Mouse (Mus musculus) liver, embryonic 15.5 days (tissue): ENCODE measurements around the gene Slc25a11. TPM values are rescaled to one million over a fixed set of nuclear protein-coding genes. Genes with fewer than 3 reads are reported as not detected.

Experiments used
- ATAC-seq: fragments of 200-750 bp; cut with Nextera tagmentation; 2 replicates; pipeline ENCODE4 v1.8.0; 2017; ENCODE audit warnings: moderate number of reproducible peaks, mild to moderate bottlenecking, moderate library complexity; ENCODE audit not compliant: insufficient read depth
- H3K27ac ChIP-seq: fragments of 300-500 bp; sonication (generic); replicated peaks from 2 replicates; pipeline ENCODE4 v1.5.1; 2015; ENCODE audit warnings: mild to moderate bottlenecking, inconsistent platforms
- H3K27me3 ChIP-seq: fragments of 300-500 bp; sonication (generic); 2 replicates; pipeline ENCODE4 v1.6.1; 2015; ENCODE audit warnings: mild to moderate bottlenecking, inconsistent platforms
- H3K36me3 ChIP-seq: fragments of 300-500 bp; sonication (generic); replicated peaks from 2 replicates; pipeline ENCODE4 v1.6.1; 2015; ENCODE audit warnings: moderate library complexity, mild to moderate bottlenecking, inconsistent platforms
- H3K4me1 ChIP-seq: fragments of 300-500 bp; sonication (generic); replicated peaks from 2 replicates; pipeline ENCODE4 v1.6.1; 2015; ENCODE audit warnings: inconsistent platforms
- H3K4me2 ChIP-seq: fragments of 300-500 bp; sonication (generic); 2 replicates; pipeline ENCODE4 v1.6.1; 2015; ENCODE audit warnings: moderate library complexity, mild to moderate bottlenecking, inconsistent platforms
- H3K4me3 ChIP-seq: fragments of 300-500 bp; sonication (generic); replicated peaks from 2 replicates; pipeline ENCODE4 v1.5.1; 2015; ENCODE audit warnings: mild to moderate bottlenecking, inconsistent platforms
- H3K9ac ChIP-seq: fragments of 300-500 bp; sonication (generic); 2 replicates; pipeline ENCODE4 v1.6.1; 2015; ENCODE audit warnings: moderate library complexity, mild to moderate bottlenecking, inconsistent platforms
- H3K9me3 ChIP-seq: fragments of 300-500 bp; sonication (generic); replicated peaks from 2 replicates; pipeline ENCODE4 v1.6.1; 2016; ENCODE audit warnings: inconsistent platforms
- WGBS: fragments of 180-500 bp; shearing (Covaris S2); methylation state at CpG from one replicate; pipeline ENCODE4 v1.1.7; 2015; ENCODE audit warnings: mixed read lengths; ENCODE audit not compliant: insufficient replicate concordance; 5-methylcytosine and 5-hydroxymethylcytosine counted together
- polyA plus RNA-seq: library from polyadenylated mRNA; unstranded; fragments of >200 nt; fragmentation: Nextera tagmentation; extraction: Ambion mirVana; gene quantifications from 2 replicates; pipeline ENCODE4 v1.2.1, GENCODE M21; 2015

Slc25a11 gene
- polyA plus RNA-seq, 1 experiment from 2014 or later: 70.3 TPM

DNA sequence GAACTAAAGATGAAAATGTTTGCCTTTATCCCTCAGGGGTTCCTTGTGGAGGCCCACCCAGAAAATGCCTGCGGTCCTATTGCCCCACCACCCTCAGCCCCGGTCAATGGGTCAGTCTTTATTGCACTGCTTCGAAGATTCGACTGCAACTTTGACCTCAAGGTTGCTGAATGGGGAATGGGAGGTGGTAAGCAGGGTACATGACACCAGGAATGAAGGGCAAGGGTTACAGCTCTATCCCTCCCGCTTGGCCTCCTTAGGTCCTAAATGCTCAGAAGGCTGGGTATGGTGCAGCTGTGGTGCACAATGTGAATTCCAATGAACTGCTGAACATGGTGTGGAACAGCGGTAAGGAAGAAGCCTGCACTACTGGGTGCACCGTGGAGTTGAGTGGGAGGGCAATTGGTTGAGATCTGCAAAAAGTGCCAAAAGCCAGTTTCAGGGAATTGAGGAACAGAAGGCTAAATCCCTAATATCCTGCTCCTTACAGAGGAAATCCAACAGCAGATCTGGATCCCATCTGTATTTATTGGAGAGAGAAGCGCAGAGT lies 2.0 kb upstream of the Slc25a11 start:
- Histone ChIP-seq H3K27me3 (no peaks in the 10 kb centered on the region), H3K4me2 (peak overlapping the region; percentile 99), H3K4me1 (peaks cover 69% of the 10 kb centered on the region), H3K36me3 (peaks cover 57% of the 10 kb centered on the region), H3K9ac (peak overlapping the region; percentile 91), H3K27ac (peak overlapping the region; percentile 99), H3K9me3 (no peaks in the 10 kb centered on the region), H3K4me3 (peak overlapping the region; percentile 82)
- ATAC-seq: no peak
- 72% methylated on average over 8 of the region's 8 CpGs for WGBS

DNA sequence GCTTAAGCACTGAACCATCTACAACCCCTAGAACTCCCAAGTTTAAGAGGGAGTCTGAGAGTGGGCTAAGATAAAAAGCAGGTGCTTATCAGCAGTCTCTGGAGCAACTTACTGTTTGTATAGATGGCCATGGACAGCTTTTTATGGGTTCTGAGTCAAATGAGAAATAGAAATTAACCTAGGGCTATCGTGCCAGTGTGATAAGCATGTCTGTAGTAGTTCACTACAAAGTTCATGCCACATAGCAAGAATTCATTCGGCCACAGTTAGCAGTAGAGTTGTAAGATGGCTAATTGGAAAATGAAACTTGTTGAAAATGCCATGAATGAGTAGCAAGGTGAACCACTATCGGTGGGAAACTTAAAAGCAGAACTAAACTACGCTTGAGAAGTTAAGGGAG lies 1.2 kb upstream of the Slc25a11 start:
- no peaks in the 10 kb centered on the region for H3K9me3 ChIP-seq
- peak overlapping the region; percentile 99 for H3K4me2 ChIP-seq
- peak overlapping the region; percentile 82 for H3K4me3 ChIP-seq
- peak overlapping the region; percentile 99 for H3K27ac ChIP-seq
- peaks cover 69% of the 10 kb centered on the region for H3K4me1 ChIP-seq
- H3K9ac ChIP-seq: peak overlapping the region; percentile 91
- peak; percentile 10; the same call in 1 of the 2 replicates for ATAC-seq
- peaks cover 62% of the 10 kb centered on the region for H3K36me3 ChIP-seq
- no peaks in the 10 kb centered on the region for H3K27me3 ChIP-seq
- WGBS: 9% methylated on average over 4 of the region's 4 CpGs

DNA sequence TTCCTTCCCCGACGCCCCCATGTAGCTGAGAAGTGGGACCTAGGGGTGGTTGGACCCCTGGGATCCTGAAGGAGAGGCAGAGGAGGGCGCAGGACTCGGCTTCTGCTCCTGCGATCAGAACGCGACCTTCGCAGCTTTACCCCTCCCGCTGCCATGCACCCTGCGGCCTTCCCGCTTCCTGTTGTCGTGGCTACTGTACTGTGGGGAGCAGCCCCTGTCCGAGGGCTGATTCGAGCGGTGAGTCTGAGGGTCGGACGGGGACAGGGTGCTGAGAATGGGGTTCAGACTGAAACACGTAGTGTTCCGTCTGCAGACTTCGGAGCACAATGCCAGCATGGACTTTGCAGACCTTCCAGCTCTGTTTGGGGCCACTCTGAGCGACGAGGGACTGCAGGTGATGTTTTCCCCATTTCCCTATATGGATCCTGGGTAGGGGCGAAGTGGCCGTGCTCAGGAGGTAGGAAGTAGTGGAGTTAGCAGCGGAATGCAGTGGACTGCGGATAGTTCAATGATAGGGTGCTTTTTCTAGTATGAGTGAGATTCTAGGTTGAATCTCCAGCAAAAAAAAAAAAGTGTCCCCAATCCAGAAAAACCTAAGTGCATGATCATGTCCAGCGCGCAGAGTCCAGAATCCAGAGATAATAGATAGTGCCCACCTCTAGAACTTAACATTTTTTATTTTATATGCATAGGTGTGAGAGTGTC lies 589 bp upstream of the Slc25a11 start:
- peak overlapping the region; percentile 99 for H3K4me2 ChIP-seq
- WGBS: 1% methylated on average over 28 of the region's 28 CpGs
- H3K9ac ChIP-seq: peak overlapping the region; percentile 91
- H3K36me3 ChIP-seq: peaks cover 65% of the 10 kb centered on the region
- H3K4me3 ChIP-seq: peak overlapping the region; percentile 82
- no peaks in the 10 kb centered on the region for H3K9me3 ChIP-seq
- H3K27me3 ChIP-seq: no peaks in the 10 kb centered on the region
- H3K4me1 ChIP-seq: peaks cover 67% of the 10 kb centered on the region
- H3K27ac ChIP-seq: peak overlapping the region; percentile 99
- ATAC-seq: peak; percentile 11; the same call in 1 of the 2 replicates

DNA sequence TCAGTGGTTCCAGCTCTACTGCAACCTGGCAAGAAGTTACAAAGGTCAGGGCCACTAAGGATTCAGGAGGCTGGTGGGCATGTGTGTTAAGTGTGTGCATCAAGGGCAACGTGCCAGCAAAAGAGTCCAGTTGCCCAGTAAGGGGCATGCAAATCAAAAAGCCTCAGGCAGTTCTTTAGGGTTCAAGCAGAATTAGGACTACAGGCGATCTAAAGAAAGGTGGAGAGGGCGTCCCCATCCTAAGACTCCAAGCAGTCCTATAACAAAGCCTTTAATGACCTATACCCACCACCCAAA lies 1.1 kb downstream of the Slc25a11 start:
- Histone ChIP-seq H3K36me3 (peaks cover 48% of the 10 kb centered on the region), H3K9ac (peak overlapping the region; percentile 80), H3K4me1 (peaks cover 59% of the 10 kb centered on the region), H3K27me3 (no peaks in the 10 kb centered on the region), H3K4me2 (peak overlapping the region; percentile 87), H3K9me3 (no peaks in the 10 kb centered on the region), H3K4me3 (peak overlapping the region; percentile 82), H3K27ac (peak overlapping the region; percentile 99)
- ATAC-seq: no peak
- 16% methylated on average over 3 of the region's 3 CpGs for WGBS

DNA sequence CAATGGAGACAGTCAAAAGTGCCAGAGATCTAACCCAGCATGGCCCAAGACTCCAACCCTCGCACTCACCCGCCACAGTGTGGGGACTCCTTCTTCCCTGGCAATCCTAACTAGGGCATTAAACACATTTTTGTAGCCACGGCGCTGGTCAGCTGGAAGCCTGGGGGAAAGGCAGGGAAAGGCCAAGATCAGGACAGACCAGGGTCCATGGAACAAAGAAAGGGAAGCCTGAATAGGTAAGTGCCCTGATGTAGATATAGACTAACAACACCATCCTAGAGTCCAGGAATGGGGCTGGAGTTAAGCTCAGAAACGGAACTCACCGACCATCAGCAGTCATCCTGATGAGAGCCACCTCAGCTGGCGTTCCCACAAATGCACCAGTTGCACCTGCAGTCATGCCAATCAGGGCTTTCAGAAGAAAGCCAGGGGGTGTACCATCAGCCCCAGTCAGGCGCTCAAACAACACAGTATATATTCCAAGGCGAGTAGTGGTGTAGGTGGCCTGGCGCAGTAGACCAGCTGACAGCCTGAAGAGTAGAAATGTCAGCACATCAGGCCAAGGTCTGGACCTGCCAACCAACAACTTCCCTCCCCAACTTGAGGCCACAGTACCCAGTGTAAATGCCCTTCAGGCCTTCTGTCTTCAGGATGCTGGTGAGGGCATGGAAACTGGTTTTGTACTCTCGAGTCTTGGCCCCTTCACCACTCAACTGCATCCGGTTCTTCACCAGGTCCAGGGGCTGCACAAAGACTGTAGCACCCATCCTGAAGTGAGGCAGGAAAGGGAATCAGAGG lies 1.6 kb downstream of the Slc25a11 start:
- peak overlapping the region; percentile 80 for H3K9ac ChIP-seq
- peaks cover 54% of the 10 kb centered on the region for H3K4me1 ChIP-seq
- peak overlapping the region; percentile 99 for H3K27ac ChIP-seq
- peak overlapping the region; percentile 87 for H3K4me2 ChIP-seq
- 73% methylated on average over 12 of the region's 12 CpGs for WGBS
- no peaks in the 10 kb centered on the region for H3K27me3 ChIP-seq
- peaks cover 43% of the 10 kb centered on the region for H3K36me3 ChIP-seq
- no peak for ATAC-seq
- peak overlapping the region; percentile 82 for H3K4me3 ChIP-seq
- no peaks in the 10 kb centered on the region for H3K9me3 ChIP-seq

DNA sequence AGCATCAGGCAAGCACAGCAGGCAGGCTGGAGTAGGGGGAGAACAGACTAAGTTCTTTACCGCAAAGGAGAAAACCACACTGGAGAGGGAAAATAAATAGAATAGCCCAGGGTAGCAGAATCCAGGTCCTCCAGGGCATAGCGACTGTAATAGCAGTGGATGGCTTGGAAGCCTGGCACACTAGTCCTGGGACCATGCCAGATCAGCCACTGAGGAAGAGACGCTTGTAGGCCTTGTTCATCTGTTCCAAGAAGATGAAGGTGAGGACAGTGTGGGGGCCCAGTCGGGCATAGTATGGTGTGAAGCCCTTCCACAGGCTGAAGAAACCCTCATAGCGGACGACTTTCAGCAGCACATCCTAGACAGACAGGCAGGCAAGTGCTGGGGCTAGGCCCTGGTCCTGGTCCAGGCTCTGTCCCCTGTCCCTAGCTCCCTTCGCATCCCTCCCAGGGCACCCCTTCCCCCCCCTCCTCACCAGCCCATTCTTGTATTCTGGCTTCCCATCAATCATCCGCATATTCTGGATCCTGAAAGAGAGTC lies 2.6 kb downstream of the Slc25a11 start:
- Histone ChIP-seq H3K9ac (no peak overlapping the region), H3K9me3 (no peaks in the 10 kb centered on the region), H3K4me2 (no peak overlapping the region), H3K27me3 (no peaks in the 10 kb centered on the region), H3K27ac (no peak overlapping the region), H3K4me1 (peaks cover 53% of the 10 kb centered on the region), H3K4me3 (no peak overlapping the region), H3K36me3 (peaks cover 33% of the 10 kb centered on the region)
- ATAC-seq: no peak
- 85% methylated on average over 8 of the region's 8 CpGs for WGBS

DNA sequence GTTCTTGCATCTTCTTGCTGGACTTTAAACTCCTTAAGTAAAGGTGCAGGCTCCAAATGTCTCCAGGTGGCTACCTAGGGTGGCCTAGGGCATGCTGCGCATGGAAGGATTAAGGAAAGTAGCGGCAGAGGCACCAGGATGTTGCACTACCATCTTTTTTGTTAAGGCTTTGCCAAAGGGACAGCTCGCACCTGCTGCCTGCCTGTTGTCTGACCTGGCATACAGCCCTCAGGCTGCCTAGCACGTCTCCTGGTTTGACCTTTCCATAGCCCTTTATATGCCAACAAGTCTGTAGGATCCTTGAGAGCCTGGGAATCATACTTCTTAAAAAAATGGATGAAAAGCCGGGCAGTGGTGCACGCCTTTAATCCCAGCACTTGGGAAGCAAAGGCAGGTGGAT lies 4.2 kb downstream of the Slc25a11 start:
- Histone ChIP-seq H3K27ac (no peak overlapping the region), H3K4me3 (no peak overlapping the region), H3K4me2 (no peak overlapping the region), H3K9me3 (no peaks in the 10 kb centered on the region), H3K27me3 (no peaks in the 10 kb centered on the region), H3K36me3 (peaks cover 22% of the 10 kb centered on the region), H3K4me1 (peaks cover 53% of the 10 kb centered on the region), H3K9ac (no peak overlapping the region)
- ATAC-seq: no peak
- 66% methylated on average over 6 of the region's 6 CpGs for WGBS

DNA sequence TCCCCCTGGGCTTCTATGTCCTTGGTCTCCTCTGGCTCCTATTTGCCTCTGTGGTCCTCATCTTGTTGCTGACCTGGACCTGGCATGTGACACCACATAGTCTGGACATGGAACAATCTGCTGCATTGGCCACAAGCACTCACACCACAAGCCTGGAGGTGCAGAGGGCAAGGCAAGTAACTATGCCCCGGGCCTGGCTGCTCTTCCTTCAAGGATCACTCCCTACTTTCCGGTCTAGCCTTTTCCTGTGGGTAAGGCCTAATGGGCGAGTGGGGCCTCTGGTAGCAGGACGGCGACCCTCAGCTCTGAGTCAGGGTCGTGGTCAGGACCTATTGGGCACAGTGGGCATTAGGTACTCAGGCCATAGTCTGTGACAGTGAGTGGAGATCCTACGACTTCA lies 6.0 kb downstream of the Slc25a11 start:
- Histone ChIP-seq H3K9me3 (no peaks in the 10 kb centered on the region), H3K27me3 (no peaks in the 10 kb centered on the region), H3K4me2 (no peak overlapping the region), H3K4me3 (no peak overlapping the region), H3K4me1 (peaks cover 62% of the 10 kb centered on the region), H3K36me3 (peaks cover 22% of the 10 kb centered on the region), H3K27ac (no peak overlapping the region), H3K9ac (no peak overlapping the region)
- no peak for ATAC-seq
- 57% methylated on average over 7 of the region's 7 CpGs for WGBS

DNA sequence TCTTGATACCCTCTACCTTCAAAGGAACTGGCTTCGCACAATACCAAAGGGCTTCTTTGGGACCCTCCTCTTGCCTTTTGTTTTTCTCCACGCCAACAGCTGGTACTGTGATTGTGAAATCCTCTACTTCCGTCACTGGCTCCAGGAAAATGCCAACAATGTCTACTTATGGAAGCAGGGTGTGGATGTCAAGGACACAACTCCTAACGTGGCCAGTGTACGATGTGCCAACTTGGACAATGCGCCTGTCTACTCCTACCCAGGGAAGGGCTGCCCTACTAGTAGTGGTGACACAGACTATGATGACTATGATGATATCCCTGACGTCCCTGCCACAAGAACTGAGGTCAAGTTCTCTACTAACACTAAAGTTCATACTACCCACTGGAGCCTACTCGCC lies 7.3 kb downstream of the Slc25a11 start:
- no peak overlapping the region for H3K4me3 ChIP-seq
- 71% methylated on average over 8 of the region's 8 CpGs for WGBS
- no peaks in the 10 kb centered on the region for H3K9me3 ChIP-seq
- H3K27me3 ChIP-seq: no peaks in the 10 kb centered on the region
- H3K4me2 ChIP-seq: no peak overlapping the region
- H3K27ac ChIP-seq: peak overlapping the region; percentile 90; the same call in 1 of the 2 replicates
- peaks cover 16% of the 10 kb centered on the region for H3K36me3 ChIP-seq
- no peak for ATAC-seq
- H3K4me1 ChIP-seq: peaks cover 49% of the 10 kb centered on the region
- no peak overlapping the region for H3K9ac ChIP-seq

DNA sequence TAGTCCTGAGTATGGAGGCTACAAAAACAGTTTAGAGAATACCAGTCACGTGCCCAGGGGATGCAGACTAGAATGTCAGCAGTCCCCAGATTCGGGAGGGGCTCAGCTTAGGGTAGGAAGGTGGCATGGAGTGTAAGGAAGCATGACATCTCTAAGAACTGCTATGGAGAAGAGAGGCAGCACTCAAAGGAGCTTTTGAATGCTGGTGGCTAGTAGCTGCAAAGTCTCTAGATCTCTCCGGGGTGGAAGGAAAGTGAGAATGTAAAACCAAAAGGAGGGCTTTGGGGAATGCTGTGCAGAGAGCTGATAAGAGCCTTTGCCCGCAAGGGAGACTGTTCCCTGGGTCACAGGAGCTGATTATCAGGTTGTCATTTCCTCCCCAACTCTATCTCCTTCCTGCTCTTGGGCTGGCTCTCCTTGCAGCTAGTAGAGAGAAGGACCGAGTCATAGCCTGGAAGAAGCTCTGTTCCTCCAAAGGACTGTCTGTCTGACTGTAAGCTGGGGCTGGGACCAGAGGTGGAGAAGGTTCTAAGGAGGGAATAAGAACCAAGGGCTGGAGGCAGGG lies 8.5 kb downstream of the Slc25a11 start, which contains the start of gene Gp1ba:
TSS of gene Gp1ba (plus strand) at position 409 of the 565 bp plus-strand sequence.
- Histone ChIP-seq H3K9me3 (no peaks in the 10 kb centered on the region), H3K4me3 (peak within 1 kb of the TSS; percentile 27), H3K4me2 (peak within 1 kb of the TSS; percentile 60), H3K9ac (peak within 1 kb of the TSS; percentile 30; the same call in 1 of the 2 replicates), H3K36me3 (0 out of 2 replicates have a peak, but pooled peaks cover 7% of the 10 kb centered on the region), H3K27me3 (no peaks in the 10 kb centered on the region), H3K4me1 (peaks cover 49% of the 10 kb centered on the region), H3K27ac (peak within 1 kb of the TSS; percentile 90)
- peak; percentile 88 for ATAC-seq
- 6% methylated on average over 5 of the region's 5 CpGs for WGBS
